Mouse (Mus musculus): ENCODE measurements around the gene Retreg2.

DNA sequence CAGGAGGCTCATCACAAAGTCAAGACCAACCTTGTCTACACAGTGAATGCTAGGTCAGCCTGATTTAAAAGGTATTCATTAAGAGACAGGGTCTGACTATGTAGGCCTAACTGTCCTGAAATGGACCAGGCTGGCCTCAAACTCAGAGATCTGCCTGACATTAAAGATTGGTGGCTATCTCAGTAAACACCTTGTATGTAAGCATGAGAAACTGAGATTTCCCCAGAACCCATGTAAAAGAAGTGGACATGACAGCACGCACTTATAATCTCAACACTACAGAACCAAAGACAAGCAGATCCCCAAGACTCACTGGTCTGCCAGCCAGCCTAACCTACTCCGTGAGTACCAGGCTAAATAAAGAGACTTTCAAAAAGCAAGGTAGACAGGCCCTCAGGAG lies 4.1 kb upstream of the Retreg2 start:
- TF ChIP-seq HCFC1 (IDR thresholded peaks at IDR 0.05; ENCODE audit: borderline replicate concordance, insufficient read depth, low read length), result no peak
- no peak for TF ChIP-seq CHD2 (IDR thresholded peaks at IDR 0.05; ENCODE audit: low read depth, low read length)
- no peak for TF ChIP-seq ZNF384 (IDR thresholded peaks at IDR 0.05; ENCODE audit: low read depth, low read length)
- TF ChIP-seq MAFK (IDR thresholded peaks at IDR 0.05; ENCODE audit: insufficient read depth, low read depth, low read length), result no peak
- TF ChIP-seq ZC3H11A (IDR thresholded peaks at IDR 0.05; ENCODE audit: borderline replicate concordance, low read depth, low read length), result no peak
